In genomic region chr9:75038357-75038688, GRCm38 (mm10) we compare ENCODE assay signal across 8 mouse cellular contexts. TPM values are rescaled to one million over a fixed set of nuclear protein-coding genes. Genes with fewer than 3 reads are reported as not detected.
DNase-seq lines count a peak whose midpoint lies in the region; ATAC-seq and TF ChIP-seq lines count a peak whose summit lies in the region.

No protein-coding gene starts in this region.

- TF ChIP-seq CTCF in C2C12 (IDR thresholded peaks at IDR 0.05; ENCODE audit: control insufficient read depth, insufficient read depth, insufficient read length), result no peak

- peaks cover 58% of the 10 kb centered on the region for H3K79me2 ChIP-seq in C2C12 (ENCODE audit: control insufficient read depth, insufficient read depth)

- H3K9me3 ChIP-seq in heart, embryonic 10.5 days, result no peaks in the 10 kb centered on the region
- no peaks in the 10 kb centered on the region for H3K9me3 ChIP-seq in forebrain, embryonic 12.5 days
- H3K9me3 ChIP-seq in liver, embryonic 15.5 days (replicated peaks), result no peaks in the 10 kb centered on the region

- no peak for DNase-seq in heart, embryonic 10.5 days (ENCODE audit: low spot score)
- DNase-seq in heart, adult 9 months (ENCODE audit: low spot score in 2 of 2), result no peak
- no peak for DNase-seq in embryo, embryonic 9.5 days (ENCODE audit: extremely low spot score)
- DNase-seq in cerebellum, adult 18-20 months, result no peak
- DNase-seq in kidney, adult 9 months, result no peak

- H3K27ac ChIP-seq in heart, embryonic 10.5 days, result peak overlapping the region; percentile 96
- no peak overlapping the region for H3K27ac ChIP-seq in forebrain, embryonic 12.5 days
- H3K27ac ChIP-seq in liver, embryonic 15.5 days (replicated peaks), result no peak overlapping the region

- H3K9ac ChIP-seq in forebrain, embryonic 12.5 days, result peak overlapping the region; percentile 94
- peak overlapping the region; percentile 82 for H3K9ac ChIP-seq in liver, embryonic 15.5 days

- peaks cover 52% of the 10 kb centered on the region for H3K79me3 ChIP-seq in C2C12 (ENCODE audit: low read depth)

- no peaks in the 10 kb centered on the region for H3K27me3 ChIP-seq in heart, embryonic 10.5 days (ENCODE audit: insufficient read depth, poor library complexity, severe bottlenecking)
- no peaks in the 10 kb centered on the region for H3K27me3 ChIP-seq in C2C12 (ENCODE audit: control insufficient read depth, insufficient read depth, insufficient read length)
- H3K27me3 ChIP-seq in forebrain, embryonic 12.5 days, result no peaks in the 10 kb centered on the region
- no peaks in the 10 kb centered on the region for H3K27me3 ChIP-seq in liver, embryonic 15.5 days

- peak overlapping the region; percentile 98 for H3K4me3 ChIP-seq in heart, embryonic 10.5 days
- H3K4me3 ChIP-seq in C2C12 (ENCODE audit: insufficient read depth, poor library complexity, severe bottlenecking), result peak overlapping the region; percentile 78
- H3K4me3 ChIP-seq in forebrain, embryonic 12.5 days (replicated peaks), result peak overlapping the region; percentile 96
- H3K4me3 ChIP-seq in liver, embryonic 15.5 days (replicated peaks), result peak overlapping the region; percentile 86

- H3K4me2 ChIP-seq in forebrain, embryonic 12.5 days, result peak overlapping the region; percentile 68
- H3K4me2 ChIP-seq in liver, embryonic 15.5 days, result peak overlapping the region; percentile 83

- ATAC-seq in forebrain, embryonic 12.5 days (ENCODE audit: low FRiP score), result no peak
- no peak; the same call in 1 of the 2 replicates for ATAC-seq in liver, embryonic 15.5 days (ENCODE audit: insufficient read depth)

- peaks cover 5% of the 10 kb centered on the region; the same call in 1 of the 2 replicates for H3K36me3 ChIP-seq in heart, embryonic 10.5 days
- H3K36me3 ChIP-seq in C2C12 (ENCODE audit: control insufficient read depth, insufficient read depth), result peaks cover 8% of the 10 kb centered on the region
- no peaks in the 10 kb centered on the region; the same call in 1 of the 2 replicates for H3K36me3 ChIP-seq in forebrain, embryonic 12.5 days (replicated peaks)
- H3K36me3 ChIP-seq in liver, embryonic 15.5 days (replicated peaks), result peaks cover 3% of the 10 kb centered on the region; the same call in 1 of the 2 replicates

- H3K4me1 ChIP-seq in heart, embryonic 10.5 days, result peaks cover 13% of the 10 kb centered on the region; the same call in 1 of the 2 replicates
- peaks cover 20% of the 10 kb centered on the region for H3K4me1 ChIP-seq in forebrain, embryonic 12.5 days
- H3K4me1 ChIP-seq in liver, embryonic 15.5 days (replicated peaks), result peaks cover 26% of the 10 kb centered on the region

- peak overlapping the region; percentile 97 for H3ac ChIP-seq in C2C12 (ENCODE audit: control insufficient read depth, insufficient read length, low read depth)

- 2% methylated on average over 10 of the region's 10 CpGs for WGBS in heart, embryonic 10.5 days
- WGBS in forebrain, embryonic 12.5 days, result under 1% methylated on average over 10 of the region's 10 CpGs
- under 1% methylated on average over 10 of the region's 10 CpGs for WGBS in liver, embryonic 15.5 days (ENCODE audit: insufficient replicate concordance)

TF ChIP-seq in C2C12, 6 proteins besides CTCF, POLR2A, EP300 and RAD21:
- TF ChIP-seq MYOG (IDR thresholded peaks at IDR 0.05; ENCODE audit: control insufficient read depth, extremely low read depth, insufficient read length), result no peak
- TF ChIP-seq MAX (IDR thresholded peaks at IDR 0.05), result no peak
- TF ChIP-seq CEBPB (IDR thresholded peaks at IDR 0.05; ENCODE audit: low read depth), result no peak

RNA-seq across cellular contexts. Expression of gene Arpp19, which starts 0.9 kb away (rescaled TPM):
- 280 and 320 TPM in 2 replicates for polyA plus RNA-seq in heart, embryonic 10.5 days (2016; fragmentation: Nextera tagmentation; extraction: Ambion mirVana)
- polyA plus RNA-seq in C2C12 (2012; fragmentation: generic; extraction: Trizol), result 232 TPM
- 321 and 326 TPM in 2 replicates for polyA plus RNA-seq in forebrain, embryonic 12.5 days (2016; fragmentation: Nextera tagmentation; extraction: Ambion mirVana)
- polyA plus RNA-seq in liver, embryonic 15.5 days (2015; fragmentation: Nextera tagmentation; extraction: Ambion mirVana), result 87.5 and 116 TPM in 2 replicates

RNA-seq across cellular contexts. Expression of gene Myo5a, which starts 32.5 kb away (rescaled TPM):
- polyA plus RNA-seq in heart, embryonic 10.5 days (2016; fragmentation: Nextera tagmentation; extraction: Ambion mirVana), result 13.6 and 15.4 TPM in 2 replicates
- polyA plus RNA-seq in C2C12 (2012; fragmentation: generic; extraction: Trizol), result 30.2 TPM
- polyA plus RNA-seq in forebrain, embryonic 12.5 days (2016; fragmentation: Nextera tagmentation; extraction: Ambion mirVana), result 36.8 and 45.9 TPM in 2 replicates
- polyA plus RNA-seq in liver, embryonic 15.5 days (2015; fragmentation: Nextera tagmentation; extraction: Ambion mirVana), result 1.4 and 1.5 TPM in 2 replicates
